Mouse (Mus musculus) gonadal fat pad, adult 2 months (tissue): ENCODE data around the gene Tipin. TPM values are rescaled to one million over a fixed set of nuclear protein-coding genes. Genes with fewer than 3 reads are reported as not detected.

ENCODE experiments used
- DNase-seq: peaks from one replicate; pipeline ENCODE4 v3.0.0-alpha.2; 2012; ENCODE audit warnings: low read depth
- polyA plus RNA-seq: library from polyadenylated mRNA; depleted of rRNA; stranded (reverse); fragments of >200 nt; gene quantifications from 2 replicates; pipeline ENCODE4 v1.2.3, GENCODE M21; 2012; rRNA removed

The Tipin gene
- polyA plus RNA-seq, 1 experiment, result 9.0 TPM

DNA sequence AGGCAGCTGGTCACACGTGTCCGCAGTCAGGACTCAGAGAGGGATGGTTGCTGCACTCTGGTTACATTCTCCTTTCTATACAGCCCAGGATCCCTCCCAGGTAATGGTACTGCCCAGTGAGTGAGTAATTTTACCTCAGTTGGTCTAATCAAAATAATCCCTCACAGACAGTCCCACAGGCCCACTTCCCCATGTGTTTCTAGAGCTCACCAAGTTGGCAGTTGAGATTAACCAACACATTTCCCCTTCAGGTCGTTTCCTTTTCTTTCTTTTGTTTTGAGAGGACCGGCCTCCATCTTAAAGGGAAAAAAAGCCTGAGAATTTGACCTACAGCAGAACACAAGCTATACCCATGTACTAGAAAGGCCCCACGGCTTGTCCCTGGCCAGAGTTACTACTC lies 64.5 kb downstream of the Tipin start:
- DNase-seq, result no peak

DNA sequence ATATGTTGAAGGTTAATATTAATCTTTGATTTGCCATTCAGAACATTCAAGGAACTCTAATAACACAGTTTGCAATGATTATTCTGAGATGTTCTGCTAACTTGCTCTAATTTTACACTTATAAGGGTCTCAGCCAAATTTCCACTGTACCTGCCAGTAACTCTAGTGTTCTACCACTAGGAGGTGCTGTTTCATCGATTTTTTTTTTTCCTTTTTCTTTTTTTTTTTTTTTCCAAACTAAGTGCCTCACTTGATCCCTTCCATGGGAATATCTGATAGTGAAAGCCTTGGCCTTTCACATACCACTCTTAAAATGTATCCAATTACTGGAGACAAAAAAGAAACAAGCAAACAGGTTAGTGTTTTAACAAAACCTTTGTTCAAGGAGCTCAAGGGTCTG lies 66.0 kb downstream of the Tipin start:
- DNase-seq, result no peak

DNA sequence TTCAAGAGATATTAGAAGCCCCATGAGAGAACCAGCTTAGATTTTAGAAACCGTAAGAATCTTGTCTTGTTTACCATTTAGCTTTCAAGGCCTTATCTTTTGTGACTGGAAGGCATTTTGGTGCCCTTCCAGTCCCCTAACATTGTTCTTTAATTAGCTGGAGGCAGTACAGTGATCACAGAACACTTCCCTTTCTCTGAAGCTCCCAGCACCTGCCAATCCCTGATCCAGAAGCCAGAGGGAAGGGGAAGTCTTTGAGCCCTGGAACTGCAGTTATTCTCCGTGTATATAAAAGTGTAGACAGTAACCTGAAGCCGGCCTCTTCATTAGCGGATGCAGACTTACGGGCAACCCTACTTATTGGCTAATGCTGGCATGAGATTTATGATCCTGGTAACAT lies 68.1 kb downstream of the Tipin start:
- DNase-seq, result no peak

DNA sequence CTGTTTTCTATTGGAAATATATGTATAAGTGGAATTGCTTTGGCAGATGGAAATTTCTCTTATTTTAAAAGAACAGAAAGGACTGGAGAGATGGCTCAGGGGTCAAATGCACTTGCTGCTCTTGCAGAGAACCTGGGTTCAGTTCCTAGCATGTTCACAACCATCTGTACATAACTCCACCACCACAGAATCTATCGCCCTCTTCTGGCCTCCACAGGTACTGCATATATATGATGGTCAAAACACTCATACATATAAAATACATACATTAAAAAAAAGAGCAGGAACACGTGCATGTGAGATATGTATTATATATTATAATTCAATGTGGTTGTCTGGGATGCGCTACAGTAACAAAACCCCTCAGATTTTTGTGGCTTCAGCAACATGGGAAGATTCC lies 69.8 kb downstream of the Tipin start:
- DNase-seq, result no peak

Other genes starting within 250 kb of the Tipin start
- gene Lctl, start 164.4 kb upstream of the Tipin start, polyA plus RNA-seq, result 5.2 and 21.8 TPM in 2 replicates
- 1.7 and 1.9 TPM in 2 replicates for gene Zwilch, start 108.5 kb upstream of the Tipin start, polyA plus RNA-seq
- 584 and 601 TPM in 2 replicates for gene Rpl4, start 108.2 kb upstream of the Tipin start, polyA plus RNA-seq
- gene Snapc5, start 102.3 kb upstream of the Tipin start, polyA plus RNA-seq, result 13.4 and 16.5 TPM in 2 replicates
- gene Uchl4, start 46.4 kb upstream of the Tipin start, polyA plus RNA-seq, result 0.18 TPM in 1 of 2 replicates, not detected in the other
- gene Map2k1, start 27.9 kb upstream of the Tipin start, polyA plus RNA-seq, result 44.1 and 46.5 TPM in 2 replicates
- gene Dis3l, start 59.7 kb downstream of the Tipin start, polyA plus RNA-seq, result 6.5 and 6.8 TPM in 2 replicates
- gene Megf11, start 104.0 kb downstream of the Tipin start, polyA plus RNA-seq, result 0.39 and 0.86 TPM in 2 replicates